Mouse (Mus musculus) hindbrain, embryonic 13.5 days (tissue): ENCODE results near the gene Ric3. TPM values are rescaled to one million over a fixed set of nuclear protein-coding genes. Genes with fewer than 3 reads are reported as not detected.

Source experiments
- ATAC-seq: fragments of 200-750 bp; cut with Nextera tagmentation; 2 replicates; pipeline ENCODE4 v1.8.0; 2017; ENCODE audit warnings: moderate TSS enrichment; ENCODE audit not compliant: low FRiP score
- H3K27ac ChIP-seq: fragments of 300-500 bp; sonication (generic); 2 replicates; pipeline ENCODE4 v1.5.1; 2015; ENCODE audit warnings: inconsistent platforms, mild to moderate bottlenecking, moderate library complexity
- H3K27me3 ChIP-seq: fragments of 300-500 bp; sonication (generic); 2 replicates; pipeline ENCODE4 v1.6.1; 2015; ENCODE audit warnings: mild to moderate bottlenecking, inconsistent platforms
- H3K36me3 ChIP-seq: fragments of 300-500 bp; sonication (generic); 2 replicates; pipeline ENCODE4 v1.6.1; 2015; ENCODE audit warnings: mild to moderate bottlenecking, inconsistent platforms
- H3K4me1 ChIP-seq: fragments of 300-500 bp; sonication (generic); replicated peaks from 2 replicates; pipeline ENCODE4 v1.6.1; 2015; ENCODE audit warnings: inconsistent platforms
- H3K4me2 ChIP-seq: fragments of 300-500 bp; sonication (generic); 2 replicates; pipeline ENCODE4 v1.6.1; 2015; ENCODE audit warnings: inconsistent platforms, mild to moderate bottlenecking, moderate library complexity
- H3K4me3 ChIP-seq: fragments of 300-500 bp; sonication (generic); 2 replicates; pipeline ENCODE4 v1.5.1; 2015; ENCODE audit warnings: mild to moderate bottlenecking, inconsistent platforms
- H3K9ac ChIP-seq: fragments of 300-500 bp; sonication (generic); 2 replicates; pipeline ENCODE4 v1.6.1; 2015; ENCODE audit warnings: mild to moderate bottlenecking, inconsistent platforms
- H3K9me3 ChIP-seq: fragments of 300-500 bp; sonication (generic); 2 replicates; pipeline ENCODE4 v1.6.1; 2016; ENCODE audit warnings: inconsistent platforms
- WGBS: fragments of 180-500 bp; shearing (Covaris S2); methylation state at CpG from one replicate; pipeline ENCODE4 v1.1.7; 2015; 5-methylcytosine and 5-hydroxymethylcytosine counted together
- polyA plus RNA-seq: library from polyadenylated mRNA; unstranded; fragments of >200 nt; fragmentation: Nextera tagmentation; extraction: Ambion mirVana; gene quantifications from 2 replicates; pipeline ENCODE4 v1.2.1, GENCODE M21; 2015

Gene Ric3
- polyA plus RNA-seq, 1 experiment from 2014 or later, result 28.3 TPM

DNA sequence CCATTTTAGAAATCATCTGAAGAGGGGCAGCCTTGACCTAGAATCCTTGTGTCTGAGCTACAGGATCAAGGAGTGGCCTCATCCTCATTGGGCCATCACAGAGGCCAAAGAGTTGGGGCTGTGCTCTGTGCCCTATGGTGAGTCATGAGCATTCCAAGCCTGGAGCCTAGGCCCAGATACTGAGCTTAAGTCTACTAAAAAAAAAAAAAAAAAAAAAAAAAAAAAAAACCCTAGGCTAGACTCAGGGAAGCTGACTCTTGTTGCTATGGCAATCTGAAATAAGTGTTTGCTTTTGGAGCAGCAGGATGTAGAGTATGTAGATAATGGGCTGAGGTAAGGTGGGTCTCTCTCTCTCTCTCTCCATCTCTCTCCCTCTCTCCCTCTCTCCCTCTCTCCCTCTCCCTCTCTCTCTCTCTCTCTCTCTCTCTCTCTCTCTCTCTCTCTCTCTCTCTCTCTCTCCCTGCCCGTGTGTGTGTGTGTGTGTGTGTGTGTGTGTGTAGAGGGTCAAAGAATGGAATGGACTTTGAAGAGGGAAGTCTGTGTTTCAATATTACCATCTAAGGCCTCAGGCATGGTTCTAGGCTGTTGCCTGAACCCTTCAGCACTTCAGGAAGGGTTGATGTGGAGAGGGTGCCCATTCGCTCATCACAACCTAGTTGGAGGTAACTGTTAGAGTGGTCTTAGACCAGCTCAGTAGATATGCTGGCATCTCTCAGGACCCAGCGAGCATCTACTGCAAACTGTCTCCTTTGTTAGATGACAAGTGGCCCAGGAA, 97.0 kb downstream of the Ric3 start:
- no peak overlapping the region for H3K4me2 ChIP-seq
- H3K36me3 ChIP-seq, result no peaks in the 10 kb centered on the region
- H3K4me1 ChIP-seq, result no peaks in the 10 kb centered on the region
- no peak for ATAC-seq
- H3K27ac ChIP-seq, result no peak overlapping the region
- 90% methylated on average over 2 of the region's 3 CpGs for WGBS
- no peak overlapping the region for H3K4me3 ChIP-seq
- H3K27me3 ChIP-seq, result no peaks in the 10 kb centered on the region
- H3K9me3 ChIP-seq, result no peaks in the 10 kb centered on the region
- no peak overlapping the region for H3K9ac ChIP-seq

Other genes with a start within 250 kb of the Ric3 start
- not detected in 2 replicates for gene Olfr516, start 232.8 kb downstream of the Ric3 start, polyA plus RNA-seq
- not detected in 2 replicates for gene Olfr517, start 211.0 kb downstream of the Ric3 start, polyA plus RNA-seq
- gene Olfr518, start 198.3 kb downstream of the Ric3 start, polyA plus RNA-seq, result not detected in 2 replicates
- gene Olfr519, start 188.9 kb downstream of the Ric3 start, polyA plus RNA-seq, result not detected in 2 replicates
- gene Nlrp10, start 153.2 kb downstream of the Ric3 start, polyA plus RNA-seq, result 0.04 TPM in 1 of 2 replicates, not detected in the other
- 78.4 and 80.6 TPM in 2 replicates for gene Eif3f, start 148.9 kb downstream of the Ric3 start, polyA plus RNA-seq
- 41.3 and 42.7 TPM in 2 replicates for gene Tub, start 133.0 kb downstream of the Ric3 start, polyA plus RNA-seq
- gene Lmo1, start 91.9 kb upstream of the Ric3 start, polyA plus RNA-seq, result 42.8 and 49.8 TPM in 2 replicates